Mouse (Mus musculus) lung, postnatal 0 days (tissue): Measurements from ENCODE around the gene Baz2b.

Source experiments
- CTCF ChIP-seq: IDR thresholded peaks from 2 replicates; pipeline ENCODE4 v1.5.1; 2016; ENCODE audit warnings: antibody characterized with exemption, mild to moderate bottlenecking
- EP300 ChIP-seq: IDR thresholded peaks from 2 replicates; pipeline ENCODE4 v1.6.1; 2016; ENCODE audit warnings: antibody characterized with exemption, mild to moderate bottlenecking, control low read depth

- TF ChIP-seq CTCF: no peak
- no peak for TF ChIP-seq EP300
Observed at GRCm38 (mm10) chr2:60216547-60217153, 7.0 kb upstream of the Baz2b start.
